Mouse (Mus musculus) limb, embryonic 14.5 days (tissue): ENCODE measurements around the gene Wnt5a. TPM values are rescaled to one million over a fixed set of nuclear protein-coding genes. Genes with fewer than 3 reads are reported as not detected.

Source experiments
- ATAC-seq: fragments of 200-750 bp; cut with Nextera tagmentation; 2 replicates; pipeline ENCODE4 v1.8.0; 2017; ENCODE audit warnings: low read depth, moderate number of reproducible peaks, moderate TSS enrichment; ENCODE audit not compliant: low FRiP score
- DNase-seq: peaks from one replicate; pipeline ENCODE4 v3.0.0-alpha.2; 2015; ENCODE audit warnings: low spot score
- H3K27ac ChIP-seq: fragments of 300-500 bp; sonication (generic); replicated peaks from 2 replicates; pipeline ENCODE4 v1.5.1; 2014; ENCODE audit warnings: low read depth, mild to moderate bottlenecking, low read length, moderate library complexity, mixed read lengths
- H3K27me3 ChIP-seq: fragments of 300-500 bp; sonication (generic); 2 replicates; pipeline ENCODE4 v1.6.1; 2014; ENCODE audit warnings: low read length, mixed read lengths; ENCODE audit not compliant: control insufficient read depth, insufficient read depth
- H3K36me3 ChIP-seq: fragments of 300-500 bp; sonication (generic); 2 replicates; pipeline ENCODE4 v1.6.1; 2014; ENCODE audit warnings: mild to moderate bottlenecking, low read length, moderate library complexity, mixed read lengths; ENCODE audit not compliant: control insufficient read depth, insufficient read depth
- H3K4me1 ChIP-seq: fragments of 300-500 bp; sonication (generic); 2 replicates; pipeline ENCODE4 v1.6.1; 2014; ENCODE audit warnings: antibody characterized with exemption, low read length, mixed read lengths; ENCODE audit not compliant: control insufficient read depth, insufficient read depth
- H3K4me2 ChIP-seq: fragments of 300-500 bp; sonication (generic); replicated peaks from 2 replicates; pipeline ENCODE4 v1.6.1; 2014; ENCODE audit warnings: low read depth, mild to moderate bottlenecking, low read length, moderate library complexity; ENCODE audit not compliant: severe bottlenecking
- H3K4me3 ChIP-seq: fragments of 300-500 bp; sonication (generic); replicated peaks from 2 replicates; pipeline ENCODE4 v1.5.1; 2014; ENCODE audit warnings: low read length
- H3K9ac ChIP-seq: fragments of 300-500 bp; sonication (generic); 2 replicates; pipeline ENCODE4 v1.6.1; 2014; ENCODE audit warnings: mild to moderate bottlenecking, low read depth, low read length, moderate library complexity; ENCODE audit not compliant: severe bottlenecking
- H3K9me3 ChIP-seq: fragments of 300-500 bp; sonication (generic); 2 replicates; pipeline ENCODE4 v1.6.1; 2016; ENCODE audit warnings: low read length; ENCODE audit not compliant: control insufficient read depth
- POLR2A ChIP-seq: fragments of 200-500 bp; IDR thresholded peaks from 2 replicates; pipeline ENCODE4 v1.8.0; 2012; ENCODE audit warnings: inconsistent platforms, mild to moderate bottlenecking, moderate library complexity, borderline replicate concordance; ENCODE audit not compliant: insufficient read depth, insufficient read length; ENCODE audit errors: extremely low read depth
- WGBS: fragments of 180-500 bp; shearing (Covaris S2); extraction: QIAGEN DNeasy Blood & Tissue Kit; methylation state at CpG from one replicate; pipeline ENCODE4 v1.1.7; 2014; 5-methylcytosine and 5-hydroxymethylcytosine counted together
- polyA plus RNA-seq, 2 experiments: library from polyadenylated mRNA; depleted of rRNA in 1 of 2; stranded (reverse) in 1 of 2; unstranded in 1 of 2; fragments of >200 nt; fragmentation: Nextera tagmentation in 1 of 2; extraction: Ambion mirVana in 1 of 2; gene quantifications; 2 replicates each; pipeline versions ENCODE4 v1.2.1 to v1.2.3; 2012 to 2014

Gene Wnt5a
- polyA plus RNA-seq, 2 experiments = 103 to 108 TPM

DNA sequence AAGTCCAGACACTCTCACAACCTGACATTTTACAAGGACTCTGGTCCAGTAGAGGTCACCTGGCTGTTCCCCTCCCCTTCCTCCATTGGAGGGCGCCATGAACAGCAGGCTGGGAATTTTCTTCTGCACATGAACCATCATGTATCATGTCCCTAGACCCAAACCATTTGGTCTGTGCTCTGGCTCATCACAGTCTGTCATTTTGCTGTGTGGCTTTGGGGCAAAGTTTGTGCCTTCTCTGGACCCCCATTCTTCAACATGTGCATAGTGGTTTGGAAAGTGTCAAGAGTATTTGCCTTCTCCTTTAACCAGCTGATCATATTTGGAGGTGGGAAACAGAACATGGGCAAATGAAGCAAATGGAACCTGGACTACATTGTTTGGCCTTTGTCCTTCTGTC is 27.0 kb downstream of the Wnt5a start:
- no peak overlapping the region for H3K4me2 ChIP-seq
- H3K27me3 ChIP-seq = no peaks in the 10 kb centered on the region
- H3K4me1 ChIP-seq = peaks cover 11% of the 10 kb centered on the region
- 0 out of 2 replicates have a peak, but pooled peaks cover 6% of the 10 kb centered on the region for H3K36me3 ChIP-seq
- no peak overlapping the region for H3K4me3 ChIP-seq
- H3K9ac ChIP-seq = no peak overlapping the region
- TF ChIP-seq POLR2A = no peak
- ATAC-seq (no peak), DNase-seq (no peak)
- WGBS = 47% methylated on average over 1 of the region's 1 CpGs
- H3K27ac ChIP-seq = no peak overlapping the region
- no peaks in the 10 kb centered on the region for H3K9me3 ChIP-seq

DNA sequence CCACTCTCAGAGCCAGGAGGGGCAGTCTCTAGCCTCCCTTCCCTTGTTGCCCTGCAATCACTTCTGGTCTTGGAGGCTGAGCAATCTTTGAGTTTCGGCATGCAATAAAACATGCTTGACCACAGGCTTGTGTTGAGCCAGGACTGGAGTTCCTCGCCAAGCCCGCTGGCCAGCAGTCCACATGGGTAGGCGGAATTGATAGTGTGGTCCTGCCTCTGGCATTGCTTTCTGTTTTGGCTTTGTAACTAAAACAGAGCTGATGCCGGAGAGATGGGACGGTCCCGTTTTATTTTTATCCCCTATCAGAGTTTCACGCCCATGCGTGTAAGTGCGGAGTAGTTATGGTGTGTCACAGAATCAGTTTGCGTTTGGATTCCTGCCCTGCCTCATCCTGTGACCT is 28.4 kb downstream of the Wnt5a start:
- DNase-seq (no peak), ATAC-seq (no peak)
- 0 out of 2 replicates have a peak, but pooled peaks cover 3% of the 10 kb centered on the region for H3K36me3 ChIP-seq
- H3K4me1 ChIP-seq = peaks cover 11% of the 10 kb centered on the region
- TF ChIP-seq POLR2A = no peak
- H3K9ac ChIP-seq = no peak overlapping the region
- H3K27me3 ChIP-seq = no peaks in the 10 kb centered on the region
- H3K4me2 ChIP-seq = no peak overlapping the region
- no peak overlapping the region for H3K27ac ChIP-seq
- 81% methylated on average over 11 of the region's 11 CpGs for WGBS
- no peak overlapping the region for H3K4me3 ChIP-seq
- H3K9me3 ChIP-seq = no peaks in the 10 kb centered on the region

DNA sequence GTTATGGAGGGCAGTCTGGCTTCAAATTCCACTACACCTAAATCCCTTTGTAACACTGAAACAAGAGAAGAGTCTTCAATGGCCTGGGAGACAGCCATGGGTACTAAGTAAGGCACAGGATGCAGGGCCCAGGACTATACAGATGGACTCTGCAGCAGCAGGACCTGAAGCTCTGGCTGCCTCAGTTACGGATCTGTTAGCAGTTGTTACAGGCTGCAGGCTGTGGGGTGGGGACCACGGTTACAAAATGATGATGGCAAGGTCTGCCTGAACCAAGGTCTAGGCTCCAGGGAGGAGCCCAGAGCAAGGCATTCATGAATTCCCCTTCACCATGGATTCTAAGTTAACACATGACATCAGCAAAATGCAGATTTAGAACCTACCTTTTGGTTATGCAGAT is 29.3 kb downstream of the Wnt5a start:
- Histone ChIP-seq H3K27me3 (no peaks in the 10 kb centered on the region), H3K27ac (no peak overlapping the region), H3K9ac (no peak overlapping the region), H3K4me3 (no peak overlapping the region), H3K4me1 (peaks cover 11% of the 10 kb centered on the region), H3K9me3 (no peaks in the 10 kb centered on the region), H3K36me3 (0 out of 2 replicates have a peak, but pooled peaks cover 2% of the 10 kb centered on the region), H3K4me2 (no peak overlapping the region)
- ATAC-seq (no peak), DNase-seq (no peak)
- TF ChIP-seq POLR2A = no peak
- 87% methylated on average over 2 of the region's 2 CpGs for WGBS

DNA sequence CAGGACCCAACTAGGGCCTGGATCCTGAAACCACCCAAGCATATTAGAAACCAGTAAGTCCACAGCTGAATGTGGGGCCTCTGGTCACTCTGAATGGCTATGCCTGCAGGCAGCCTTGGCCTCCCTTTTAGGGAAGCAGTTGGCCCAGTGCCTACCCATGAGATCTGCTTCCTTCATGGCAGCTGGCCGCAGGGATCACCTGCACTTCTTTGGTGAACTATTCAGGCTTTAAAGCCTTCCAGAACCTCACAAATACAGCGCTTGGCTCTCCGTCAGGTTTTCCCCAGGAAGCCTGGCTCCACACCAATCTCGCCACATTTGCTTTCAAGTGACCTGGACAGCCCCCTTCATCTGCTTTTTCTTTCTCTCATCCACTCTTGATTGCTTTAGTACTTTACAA is 31.3 kb downstream of the Wnt5a start:
- H3K4me1 ChIP-seq = peaks cover 15% of the 10 kb centered on the region
- ATAC-seq (no peak), DNase-seq (peak; percentile 59)
- 0 out of 2 replicates have a peak, but pooled peaks cover 2% of the 10 kb centered on the region for H3K36me3 ChIP-seq
- WGBS = 24% methylated on average over 4 of the region's 4 CpGs
- TF ChIP-seq POLR2A = no peak
- no peak overlapping the region for H3K27ac ChIP-seq
- no peak overlapping the region for H3K9ac ChIP-seq
- H3K27me3 ChIP-seq = no peaks in the 10 kb centered on the region
- H3K9me3 ChIP-seq = no peaks in the 10 kb centered on the region
- no peak overlapping the region for H3K4me2 ChIP-seq
- H3K4me3 ChIP-seq = no peak overlapping the region

DNA sequence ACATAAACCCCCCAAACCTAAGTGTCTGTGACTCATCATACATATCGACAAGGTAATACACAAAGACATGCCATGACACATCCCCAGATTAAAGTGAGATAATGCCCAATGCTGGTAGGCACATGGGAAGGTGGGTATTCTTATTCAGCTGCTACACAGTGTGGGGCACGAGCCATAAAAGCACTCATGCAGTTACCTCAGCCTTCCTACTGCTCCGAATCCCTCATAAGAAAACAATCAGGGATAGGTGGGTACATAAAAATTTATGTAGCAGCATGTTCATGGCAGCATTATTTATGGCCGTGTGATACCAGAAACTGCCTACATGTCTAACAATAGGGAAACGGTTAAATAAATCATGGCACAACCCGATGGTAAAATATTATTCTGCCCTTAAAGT is 35.0 kb downstream of the Wnt5a start:
- TF ChIP-seq POLR2A = no peak
- no peak overlapping the region for H3K9ac ChIP-seq
- H3K4me1 ChIP-seq = peaks cover 14% of the 10 kb centered on the region
- H3K9me3 ChIP-seq = no peaks in the 10 kb centered on the region
- WGBS = 23% methylated on average over 6 of the region's 6 CpGs
- no peaks in the 10 kb centered on the region for H3K36me3 ChIP-seq
- no peaks in the 10 kb centered on the region for H3K27me3 ChIP-seq
- DNase-seq (no peak), ATAC-seq (no peak)
- H3K4me3 ChIP-seq = no peak overlapping the region
- no peak overlapping the region for H3K27ac ChIP-seq
- H3K4me2 ChIP-seq = no peak overlapping the region
